Mouse (Mus musculus) liver, adult 2 months (tissue): ENCODE measurements around the gene Dnali1. TPM values are rescaled to one million over a fixed set of nuclear protein-coding genes. Genes with fewer than 3 reads are reported as not detected.

Experiments
- DNase-seq: peaks from one replicate; pipeline ENCODE4 v3.0.0-alpha.2; 2011; ENCODE audit warnings: low read depth, low spot score; ENCODE audit errors: extremely low read depth
- H3K27ac ChIP-seq: fragments of 200-500 bp; replicated peaks from 2 replicates; pipeline ENCODE4 v1.5.1; 2012; ENCODE audit warnings: low read depth, mild to moderate bottlenecking, control low read depth, inconsistent platforms, low read length; ENCODE audit not compliant: insufficient read depth
- H3K27me3 ChIP-seq: fragments of 200-500 bp; 2 replicates; pipeline ENCODE4 v1.6.1; 2012; ENCODE audit warnings: mild to moderate bottlenecking, moderate library complexity, low read length, inconsistent platforms; ENCODE audit not compliant: control insufficient read depth, insufficient read depth
- H3K36me3 ChIP-seq: fragments of 200-500 bp; 2 replicates; pipeline ENCODE4 v1.6.1; 2012; ENCODE audit warnings: low read length, inconsistent platforms; ENCODE audit not compliant: control insufficient read depth, insufficient read depth
- H3K4me1 ChIP-seq: fragments of 200-500 bp; 2 replicates; pipeline ENCODE4 v1.6.1; 2011; ENCODE audit warnings: low read length; ENCODE audit not compliant: control insufficient read depth, insufficient read depth
- H3K4me3 ChIP-seq: fragments of 200-500 bp; 2 replicates; pipeline ENCODE4 v1.5.1; 2011; ENCODE audit warnings: low read depth, mild to moderate bottlenecking, control low read depth, low read length, moderate library complexity; ENCODE audit not compliant: insufficient read depth
- H3K79me2 ChIP-seq: fragments of 200-500 bp; 2 replicates; pipeline ENCODE4 v1.6.1; 2012; ENCODE audit warnings: inconsistent platforms, mild to moderate bottlenecking, low read length, moderate library complexity; ENCODE audit not compliant: control insufficient read depth, insufficient read depth
- H3K9ac ChIP-seq: fragments of 200-500 bp; 2 replicates; pipeline ENCODE4 v1.6.1; 2012; ENCODE audit warnings: low read depth, mild to moderate bottlenecking, control low read depth, inconsistent platforms, low read length
- CTCF ChIP-seq: fragments of 200-500 bp; IDR thresholded peaks from 2 replicates; pipeline ENCODE4 v1.5.1; 2011; ENCODE audit warnings: low read depth, low read length, control low read depth
- POLR2A ChIP-seq: fragments of 200-500 bp; IDR thresholded peaks from 2 replicates; pipeline ENCODE4 v1.6.1; 2011; ENCODE audit warnings: low read length, control low read depth; ENCODE audit not compliant: insufficient read depth; ENCODE audit errors: extremely low read depth
- WGBS: fragments of 180-500 bp; shearing (Covaris S2); methylation state at CpG from one replicate; pipeline ENCODE4 v1.1.7; 2018; 5-methylcytosine and 5-hydroxymethylcytosine counted together
- polyA plus RNA-seq: library from polyadenylated mRNA; depleted of rRNA; stranded (reverse); fragments of >200 nt; gene quantifications from 2 replicates; pipeline ENCODE4 v1.2.3, GENCODE M21; 2012
- total RNA-seq: library from RNA; depleted of rRNA; stranded (reverse); fragments of >200 nt; gene quantifications from 2 replicates; pipeline ENCODE4 v1.2.3, GENCODE M21; 2014

Gene Dnali1
- total and polyA plus RNA-seq, 2 experiments = 0.05 to 0.09 TPM

- 78% methylated on average over 4 of the region's 4 CpGs for WGBS
- H3K79me2 ChIP-seq = peaks cover 3% of the 10 kb centered on the region; the same call in 1 of the 2 replicates
- H3K4me3 ChIP-seq = no peak overlapping the region
- H3K27me3 ChIP-seq = no peaks in the 10 kb centered on the region
- H3K27ac ChIP-seq = no peak overlapping the region
- no peak for TF ChIP-seq CTCF
- no peak for TF ChIP-seq POLR2A
- no peaks in the 10 kb centered on the region for H3K4me1 ChIP-seq
- H3K9ac ChIP-seq = no peak overlapping the region
- H3K36me3 ChIP-seq = no peaks in the 10 kb centered on the region
- no peak for DNase-seq
Observed at GRCm38 (mm10) chr4:125097412-125097811, 31.9 kb upstream of the Dnali1 start.

- 84% methylated on average over 5 of the region's 5 CpGs for WGBS
- DNase-seq = no peak
- Histone ChIP-seq H3K27me3 (no peaks in the 10 kb centered on the region), H3K36me3 (peaks cover 2% of the 10 kb centered on the region; the same call in 1 of the 2 replicates), H3K27ac (no peak overlapping the region), H3K79me2 (peaks cover 3% of the 10 kb centered on the region; the same call in 1 of the 2 replicates), H3K9ac (no peak overlapping the region), H3K4me3 (no peak overlapping the region), H3K4me1 (no peaks in the 10 kb centered on the region)
- TF ChIP-seq POLR2A = no peak
- no peak for TF ChIP-seq CTCF
Observed at GRCm38 (mm10) chr4:125096066-125096465, 30.6 kb upstream of the Dnali1 start.

- Histone ChIP-seq H3K27ac (no peak overlapping the region), H3K4me1 (no peaks in the 10 kb centered on the region), H3K4me3 (no peak overlapping the region), H3K79me2 (peaks cover 3% of the 10 kb centered on the region; the same call in 1 of the 2 replicates), H3K9ac (no peak overlapping the region), H3K27me3 (no peaks in the 10 kb centered on the region), H3K36me3 (peaks cover 5% of the 10 kb centered on the region; the same call in 1 of the 2 replicates)
- no peak for TF ChIP-seq POLR2A
- no peak for TF ChIP-seq CTCF
- DNase-seq = no peak
- WGBS = 92% methylated on average over 5 of the region's 5 CpGs
Observed at GRCm38 (mm10) chr4:125093031-125093430, 27.5 kb upstream of the Dnali1 start.

DNA sequence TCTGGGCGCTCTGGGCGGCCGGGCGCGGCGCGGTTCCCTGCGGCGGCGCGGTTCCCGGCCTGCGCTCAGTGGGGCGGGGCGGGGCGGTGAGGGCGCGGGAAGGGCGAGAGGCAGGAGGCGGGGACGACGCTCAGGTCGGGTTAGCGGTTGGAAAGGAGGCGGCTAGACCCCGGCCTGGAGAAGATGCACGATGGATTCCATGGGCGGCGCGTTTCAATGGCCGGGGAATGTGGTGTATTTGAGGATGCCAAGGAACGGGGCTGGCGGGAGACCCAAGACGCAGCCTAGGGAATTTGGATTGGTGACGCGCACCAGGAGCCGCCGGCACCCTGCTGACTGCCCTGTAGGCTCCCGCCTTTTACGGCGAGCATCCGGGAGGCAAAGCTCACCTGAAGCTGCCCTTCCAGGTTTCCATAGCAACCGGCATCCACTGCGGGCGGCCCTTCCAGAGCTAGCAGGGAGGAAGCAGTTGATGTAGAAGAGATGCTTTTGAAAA is 19.9 kb upstream of the Dnali1 start:
- TF ChIP-seq POLR2A (no peak; the same call in 1 of the 2 replicates), CTCF (no peak)
- Histone ChIP-seq H3K27ac (peak overlapping the region; percentile 96), H3K4me3 (peak overlapping the region; percentile 100), H3K27me3 (no peaks in the 10 kb centered on the region), H3K4me1 (peaks cover 6% of the 10 kb centered on the region), H3K79me2 (peaks cover 8% of the 10 kb centered on the region; the same call in 1 of the 2 replicates), H3K36me3 (peaks cover 3% of the 10 kb centered on the region; the same call in 1 of the 2 replicates), H3K9ac (peak overlapping the region; percentile 99)
- DNase-seq = peak; percentile 22
- 1% methylated on average over 37 of the region's 45 CpGs for WGBS

DNA sequence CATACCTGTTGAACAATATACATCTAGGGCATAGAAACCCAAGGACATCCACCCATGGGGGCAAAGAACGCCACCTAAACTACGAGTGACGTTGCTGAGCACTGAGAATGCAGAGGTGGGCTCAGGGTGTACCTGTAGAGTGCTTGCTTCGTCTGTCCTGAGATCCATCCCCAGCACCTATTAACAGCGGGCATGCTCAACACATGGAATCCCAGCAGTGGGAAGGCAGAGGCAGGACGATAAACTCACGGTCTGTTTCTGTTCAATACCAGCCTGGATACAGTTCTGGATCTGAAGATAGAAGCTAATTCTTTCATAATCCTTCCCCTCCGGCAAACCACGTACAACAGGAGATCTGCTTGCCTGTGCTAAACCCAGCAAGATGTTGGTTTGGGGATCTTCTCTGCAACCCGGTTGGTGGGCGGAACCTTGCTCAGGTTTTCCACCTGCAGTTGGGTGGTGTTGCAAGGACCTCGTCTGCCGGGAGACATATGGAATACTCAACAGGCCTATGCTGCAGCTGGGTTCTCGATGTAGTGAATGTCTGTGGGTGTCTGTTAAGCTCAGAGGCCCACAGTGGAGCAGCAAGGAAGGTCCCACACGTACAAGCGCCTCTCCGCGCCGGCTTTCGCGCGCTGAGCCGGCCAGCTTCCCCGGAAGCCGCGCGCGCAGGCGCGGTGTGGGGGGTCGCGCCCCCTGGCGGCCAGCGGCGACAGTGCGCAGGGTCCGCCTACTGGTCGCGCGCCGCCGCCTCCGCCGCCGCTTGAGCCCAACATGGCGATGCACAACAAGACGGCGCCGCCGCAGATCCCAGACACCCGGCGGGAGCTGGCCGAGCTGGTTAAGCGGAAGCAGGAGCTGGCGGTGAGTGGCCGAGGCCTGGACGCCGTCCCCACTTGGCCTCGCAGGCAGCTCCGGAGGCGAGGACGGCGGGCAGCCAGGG is 19.2 kb upstream of the Dnali1 start, which contains the start of gene Meaf6:
Meaf6 (plus strand) TSS at position 732 of the 943 bp plus-strand sequence.
- Histone ChIP-seq H3K36me3 (no peaks in the 10 kb centered on the region), H3K9ac (peak within 1 kb of the TSS; percentile 99), H3K27ac (peak within 1 kb of the TSS; percentile 96), H3K27me3 (no peaks in the 10 kb centered on the region), H3K4me3 (peak within 1 kb of the TSS; percentile 100), H3K79me2 (peaks cover 8% of the 10 kb centered on the region; the same call in 1 of the 2 replicates), H3K4me1 (peaks cover 6% of the 10 kb centered on the region)
- peak; percentile 11; the same call in 1 of the 2 replicates for TF ChIP-seq POLR2A
- peak; percentile 85 for TF ChIP-seq CTCF
- 2% methylated on average over 63 of the region's 63 CpGs for WGBS
- DNase-seq = peak; percentile 48
